Mouse (Mus musculus): Measurements from ENCODE around the gene Lalba.

DNA sequence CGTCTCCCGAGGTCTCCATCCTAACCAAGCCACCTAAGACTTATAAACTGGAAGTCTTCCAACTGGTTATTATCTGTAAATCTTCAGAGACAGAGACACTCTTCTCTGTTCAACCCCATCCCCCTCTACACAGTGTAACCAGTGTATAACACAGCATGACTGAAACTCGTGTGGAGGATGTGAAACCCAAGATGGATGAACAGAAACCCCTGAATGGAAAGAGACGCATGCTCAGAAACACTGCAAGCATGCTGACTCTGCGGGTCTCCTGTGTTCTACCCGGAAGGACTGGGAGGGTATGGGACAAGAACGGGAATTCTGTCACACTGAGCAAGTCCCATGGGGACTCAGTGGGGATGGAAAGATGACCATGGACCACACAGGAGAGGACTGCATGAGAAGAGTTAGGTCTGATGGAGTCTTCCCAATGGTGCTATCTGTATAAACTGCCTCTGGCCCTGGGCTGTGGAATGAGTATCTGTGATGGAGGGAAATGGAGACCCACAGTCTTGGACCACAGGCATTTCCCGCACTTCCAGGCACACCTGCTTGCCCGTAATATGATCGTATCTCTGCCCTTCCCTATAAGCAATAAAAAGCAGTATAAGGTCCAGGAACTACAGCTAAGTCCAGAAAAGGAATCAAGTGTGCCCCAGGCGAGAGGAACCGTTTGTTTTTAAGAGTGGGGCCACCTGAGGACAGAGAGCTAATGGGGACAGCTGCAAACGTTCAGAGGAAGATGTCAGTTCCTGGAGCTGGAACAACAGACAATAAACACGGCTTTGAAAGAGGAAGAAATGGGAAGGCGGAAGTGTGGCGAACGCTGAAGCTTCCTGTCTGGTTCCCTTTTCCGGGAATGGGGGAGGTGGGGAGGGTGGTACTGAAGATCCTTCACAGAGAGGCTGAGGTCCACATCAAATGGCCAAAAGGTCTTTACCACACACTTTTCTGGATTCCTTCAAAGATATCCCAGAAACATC, 1.7 kb upstream of the Lalba start:
- TF ChIP-seq SIN3A (IDR thresholded peaks at IDR 0.05; ENCODE audit: low read length) = peak; percentile 91
- TF ChIP-seq POLR2A (IDR thresholded peaks at IDR 0.05; ENCODE audit: low read depth, low read length) = peak; percentile 60; the same call in 1 of the 2 replicates
- TF ChIP-seq SMC3 (IDR thresholded peaks at IDR 0.05; ENCODE audit: low read depth, low read length) = no peak; the same call in 1 of the 2 replicates
- peak; percentile 84; the same call in 1 of the 2 replicates for TF ChIP-seq TCF12 (IDR thresholded peaks at IDR 0.05; ENCODE audit: low read depth, low read length)
- TF ChIP-seq CTCF (conservative IDR thresholded peaks at IDR 0.05 in 1 of 2, IDR thresholded peaks at IDR 0.05 in 1 of 2; ENCODE audit: low read depth in 2 of 2, low read length in 2 of 2) = no peak
- TF ChIP-seq RAD21 (IDR thresholded peaks at IDR 0.05; ENCODE audit: low read depth, low read length) = no peak; the same call in 1 of the 2 replicates
- TF ChIP-seq POLR2AphosphoS2 (IDR thresholded peaks at IDR 0.05; ENCODE audit: low read depth, low read length) = no peak
- no peak for TF ChIP-seq USF1 (IDR thresholded peaks at IDR 0.05; ENCODE audit: low read depth, low read length)
- TF ChIP-seq ZC3H11A (IDR thresholded peaks at IDR 0.05; ENCODE audit: low read depth, low read length) = no peak
- TF ChIP-seq MEF2A (IDR thresholded peaks at IDR 0.05; ENCODE audit: borderline replicate concordance, low read depth, low read length) = peak; percentile 91
- TF ChIP-seq EP300 (IDR thresholded peaks at IDR 0.05; ENCODE audit: low read length) = peak; percentile 97
- no peak for TF ChIP-seq ZKSCAN1 (IDR thresholded peaks at IDR 0.05; ENCODE audit: borderline replicate concordance, low read depth, low read length)
- TF ChIP-seq E2F4 (IDR thresholded peaks at IDR 0.05; ENCODE audit: insufficient replicate concordance, low read depth, low read length) = peak; percentile 70; the same call in 1 of the 2 replicates

Measured in CH12.LX (cell line).